Mouse (Mus musculus): ENCODE data around the gene Ski.

Gene Ski

DNA sequence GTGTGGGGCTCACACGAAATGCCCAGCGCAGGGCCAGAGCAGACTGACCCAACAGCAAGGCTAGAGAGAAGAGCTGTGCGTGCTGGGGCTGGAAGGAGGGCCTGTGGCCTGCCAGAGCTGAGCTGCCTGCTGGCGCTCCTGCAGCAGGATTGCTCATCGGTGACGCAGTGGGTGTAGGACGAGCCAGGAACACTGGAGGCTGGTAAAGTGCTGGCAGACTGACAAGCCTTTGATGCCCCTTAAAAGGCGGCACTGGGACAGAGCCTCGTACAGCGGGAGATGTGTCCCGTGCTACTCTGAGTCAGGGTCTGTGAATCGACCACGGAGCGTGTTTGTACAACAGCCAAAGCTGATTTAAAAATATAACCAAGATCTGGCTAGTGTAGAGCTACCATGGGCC, 92.4 kb downstream of the Ski start:
- DNase-seq (ENCODE audit: extremely low read depth, low read depth), result no peak

DNA sequence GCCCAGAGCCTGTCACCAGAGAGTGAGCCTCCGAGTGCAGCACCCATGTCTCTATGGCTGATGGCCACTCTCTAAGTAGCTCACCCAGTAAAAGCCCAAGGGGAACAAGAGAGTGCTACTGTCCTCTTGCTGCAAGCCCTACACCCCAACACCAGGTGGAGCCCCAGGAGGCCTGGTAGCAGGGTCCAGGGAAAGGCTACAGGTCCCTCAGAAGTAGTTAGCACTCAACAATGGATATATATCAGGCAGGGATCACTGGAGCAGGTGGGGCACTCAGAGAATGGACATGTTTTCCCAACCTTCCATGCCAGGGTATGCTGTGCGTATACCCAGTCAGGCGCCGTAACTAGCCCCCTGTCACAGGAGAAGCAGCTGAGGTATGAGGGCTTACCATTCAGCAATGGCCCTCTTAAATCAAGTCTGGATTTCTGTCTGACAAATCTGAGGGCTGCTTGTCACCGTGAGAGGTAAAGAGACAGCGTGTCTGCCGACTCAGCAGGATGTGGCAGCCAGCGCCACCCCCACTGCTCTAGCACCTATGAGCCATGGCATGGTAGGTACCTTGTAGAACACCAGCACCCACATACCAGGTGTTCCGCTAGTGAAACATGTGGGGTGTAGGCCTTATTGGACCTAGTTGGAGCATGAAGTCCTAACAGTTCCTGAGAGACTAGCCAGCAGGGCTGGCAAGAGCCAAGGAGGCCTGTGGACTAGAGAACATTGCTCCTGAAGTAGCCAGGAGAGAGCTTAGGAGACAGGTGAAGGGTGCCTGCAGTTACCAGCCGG, 93.1 kb downstream of the Ski start:
- DNase-seq (ENCODE audit: extremely low read depth, low read depth), result no peak

DNA sequence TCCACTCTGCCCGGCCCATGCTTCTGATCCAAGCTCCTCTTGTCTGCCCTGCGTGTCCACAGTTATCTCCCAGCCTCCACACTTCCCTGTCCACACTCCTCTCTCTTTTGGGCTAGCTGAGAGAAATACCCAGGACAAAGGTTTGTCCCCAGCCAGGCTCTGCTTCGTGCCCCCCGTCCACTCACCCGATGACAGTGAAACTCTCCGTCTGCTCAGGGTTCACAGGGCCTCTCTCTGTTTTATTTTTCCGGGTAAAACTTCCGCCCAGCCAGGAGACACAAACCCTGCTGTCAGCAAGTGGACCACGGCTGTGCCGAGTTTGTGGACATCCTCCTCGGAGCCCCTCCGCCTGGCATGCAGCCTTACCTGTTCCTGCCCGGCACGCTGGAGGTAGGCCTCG, 94.0 kb downstream of the Ski start:
- no peak for DNase-seq (ENCODE audit: extremely low read depth, low read depth)

DNA sequence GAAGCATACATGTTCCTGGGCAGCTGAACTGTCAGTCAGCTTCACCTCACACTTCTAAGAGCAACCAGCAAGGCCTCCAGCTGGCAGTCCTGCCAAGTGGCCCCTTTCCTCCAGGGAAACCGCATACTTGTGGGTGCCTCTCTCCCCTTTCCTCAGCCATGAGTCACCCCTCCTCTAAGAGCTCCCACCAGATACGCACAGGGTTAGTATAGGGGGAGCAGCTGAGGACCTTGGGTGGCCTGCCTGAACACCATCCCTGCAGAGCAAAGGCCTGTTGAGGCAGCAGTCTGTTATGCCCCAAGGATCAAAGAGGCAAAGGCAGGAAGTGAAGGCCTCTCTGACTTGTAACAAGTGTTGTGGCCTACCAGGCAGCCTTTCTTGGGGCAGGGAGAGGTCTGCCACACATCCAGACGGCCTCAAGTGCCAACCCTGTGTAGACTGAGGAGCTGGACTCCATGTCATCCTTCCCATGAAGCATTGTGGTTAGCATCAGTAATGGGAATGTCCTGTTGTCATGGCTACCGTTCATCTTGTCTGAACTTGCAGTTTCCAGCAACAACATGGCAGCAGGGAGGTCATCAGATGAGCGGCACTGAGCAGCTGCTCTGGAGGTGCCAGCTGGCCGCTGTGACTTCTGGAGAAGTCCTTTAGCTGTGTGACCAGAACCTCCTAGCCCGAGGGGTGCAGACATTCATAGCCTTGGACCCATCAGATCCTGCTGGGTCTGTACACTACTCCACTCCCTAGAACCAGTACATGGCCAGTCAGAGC, 95.6 kb downstream of the Ski start:
- DNase-seq (ENCODE audit: extremely low read depth, low read depth), result no peak

DNA sequence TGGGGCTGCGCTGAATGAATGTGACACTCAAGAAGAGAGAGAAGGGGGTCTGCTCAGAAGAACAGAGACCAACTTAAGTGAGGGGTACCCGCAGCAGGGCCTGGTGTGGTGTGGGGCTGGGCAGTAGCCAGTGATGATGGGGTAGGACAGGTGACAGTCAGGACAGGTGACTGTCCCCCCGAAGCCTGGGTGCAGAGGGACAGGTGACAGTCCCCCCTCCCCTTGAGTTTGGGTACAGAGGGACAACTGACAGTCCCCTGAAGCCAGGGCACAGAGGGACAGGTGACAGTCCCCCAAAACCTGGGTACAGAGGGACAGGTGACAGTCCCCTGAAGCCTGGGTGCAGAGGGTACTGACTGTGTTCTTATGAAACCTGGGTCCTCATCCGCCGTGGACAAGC, 96.2 kb downstream of the Ski start:
- no peak for DNase-seq (ENCODE audit: extremely low read depth, low read depth)

DNA sequence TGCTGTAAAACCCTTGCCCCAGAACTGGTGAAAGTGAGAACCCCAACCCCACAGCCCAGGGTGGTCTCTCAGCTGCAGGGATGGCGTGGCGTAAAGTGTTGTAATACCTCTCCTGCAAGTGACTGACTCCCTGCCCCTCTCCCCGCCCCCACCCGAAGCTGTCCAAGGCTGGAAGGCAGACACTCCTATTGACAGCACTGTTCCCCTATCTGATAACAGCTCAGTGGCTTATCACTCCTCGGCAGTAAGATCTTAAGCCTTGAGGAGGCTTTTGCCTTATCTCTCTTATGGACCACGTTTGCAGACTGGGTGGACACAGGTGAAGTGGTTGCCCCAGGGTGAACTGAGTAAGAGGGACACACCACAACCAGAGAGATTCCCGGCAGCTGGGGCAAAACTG, 97.1 kb downstream of the Ski start:
- DNase-seq (ENCODE audit: extremely low read depth, low read depth), result no peak

DNA sequence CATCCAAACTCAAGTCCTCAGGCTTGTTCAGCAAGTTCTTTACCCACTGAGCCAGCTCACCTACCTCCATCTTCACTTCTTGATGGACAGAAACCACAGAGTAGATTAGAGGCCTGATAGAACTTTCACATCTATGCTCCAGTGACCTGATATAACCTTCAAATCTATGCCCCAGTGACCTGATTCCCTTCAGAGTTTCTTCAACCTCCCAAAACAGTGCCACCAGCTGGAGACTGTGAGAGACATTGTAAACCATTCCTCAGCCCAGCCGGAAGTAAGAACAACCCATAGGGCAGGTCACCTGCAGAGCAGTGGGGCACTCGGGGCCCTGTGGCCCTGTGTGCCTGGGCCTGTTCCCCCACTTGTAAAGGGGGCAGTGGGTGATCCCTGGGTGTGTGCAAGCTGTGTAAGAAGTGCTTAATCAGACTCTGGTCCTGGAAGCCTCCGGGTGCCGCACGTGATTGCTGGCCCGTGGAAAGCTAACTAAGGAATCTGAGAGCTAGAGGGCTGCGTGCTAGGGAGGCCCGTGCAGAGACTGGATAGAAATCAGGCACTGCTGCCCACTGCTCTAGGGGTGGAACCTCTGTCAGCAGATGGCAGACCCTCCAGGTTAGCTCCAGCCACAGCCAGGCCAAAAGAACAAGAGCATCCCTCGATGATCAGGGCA, 98.4 kb downstream of the Ski start:
- DNase-seq (ENCODE audit: extremely low read depth, low read depth), result no peak

DNA sequence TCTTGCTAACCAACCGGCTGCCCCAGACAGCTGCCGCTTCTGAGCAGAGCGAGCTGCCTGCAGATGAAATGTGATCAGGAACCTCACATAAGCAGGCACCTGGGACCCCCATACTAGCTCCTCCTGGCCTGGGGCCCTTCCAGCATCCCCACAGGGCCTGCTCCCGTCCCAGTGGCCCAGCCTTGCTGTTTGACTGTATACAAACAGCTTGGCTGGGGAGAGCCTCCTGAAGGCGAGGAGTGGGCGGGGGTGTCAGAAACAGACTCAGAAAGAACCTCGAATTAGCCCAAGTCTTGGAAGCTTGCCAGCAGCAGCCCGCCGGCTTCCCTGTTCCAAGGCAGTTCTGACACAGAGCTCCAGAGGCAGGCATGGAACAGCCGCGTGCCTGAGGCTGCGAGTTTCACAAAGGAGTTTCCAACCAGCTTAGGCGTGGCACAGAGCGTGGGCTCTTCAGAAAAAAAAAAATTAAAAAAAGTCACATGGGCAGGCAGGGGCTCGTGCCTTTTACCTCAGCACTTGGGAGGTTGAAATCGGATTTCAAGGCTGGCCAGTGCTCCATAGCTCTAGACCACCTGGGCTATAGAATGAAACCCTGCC, 99.8 kb downstream of the Ski start:
- peak; percentile 7 for DNase-seq (ENCODE audit: extremely low read depth, low read depth)

DNA sequence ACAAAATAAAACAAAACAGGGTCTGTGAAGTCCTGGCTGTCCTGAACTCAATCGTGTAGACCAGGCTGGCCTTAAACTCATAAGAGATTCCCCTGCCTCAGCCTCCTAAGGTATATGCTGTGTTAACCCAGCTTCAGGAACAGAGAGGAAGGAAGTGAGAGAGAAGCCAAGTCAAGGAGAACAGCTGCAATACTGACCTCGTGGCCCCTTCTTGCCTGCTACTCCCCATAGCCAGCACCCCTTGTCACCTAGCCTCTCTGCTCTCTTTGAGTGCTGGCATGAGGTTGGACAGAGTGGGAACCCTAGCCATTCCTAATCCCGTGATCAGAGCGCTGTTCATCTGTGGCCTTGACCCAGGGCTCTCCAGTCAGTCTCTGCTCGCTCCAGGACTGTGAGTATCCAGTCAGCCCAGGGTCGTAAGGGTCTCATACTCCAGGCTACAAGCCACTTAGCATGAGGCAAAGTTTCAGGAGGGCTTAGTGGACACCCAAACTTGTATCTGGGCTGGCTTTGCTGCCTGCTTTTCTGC, 100.4 kb downstream of the Ski start:
- no peak for DNase-seq (ENCODE audit: extremely low read depth, low read depth)

DNA sequence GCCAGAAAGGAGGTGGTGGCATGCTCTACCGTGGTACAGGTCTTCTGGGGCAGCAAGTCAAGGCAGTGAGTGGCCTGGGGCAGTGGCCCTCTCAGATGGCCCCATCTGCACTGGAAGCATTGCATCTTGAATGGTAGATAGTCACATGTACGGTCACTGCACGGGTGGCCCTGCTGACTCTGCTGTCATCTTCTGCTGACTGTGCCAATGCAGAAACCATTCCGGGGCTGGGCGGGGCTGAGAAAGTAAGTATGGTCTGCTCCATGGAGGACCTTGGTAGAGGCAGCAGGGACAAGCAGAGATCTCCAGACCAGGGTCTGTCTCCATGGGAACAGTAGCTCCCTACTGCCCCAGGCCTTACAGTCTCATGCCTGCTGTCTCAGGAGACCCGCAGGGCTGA, 101.2 kb downstream of the Ski start:
- no peak for DNase-seq (ENCODE audit: extremely low read depth, low read depth)

DNA sequence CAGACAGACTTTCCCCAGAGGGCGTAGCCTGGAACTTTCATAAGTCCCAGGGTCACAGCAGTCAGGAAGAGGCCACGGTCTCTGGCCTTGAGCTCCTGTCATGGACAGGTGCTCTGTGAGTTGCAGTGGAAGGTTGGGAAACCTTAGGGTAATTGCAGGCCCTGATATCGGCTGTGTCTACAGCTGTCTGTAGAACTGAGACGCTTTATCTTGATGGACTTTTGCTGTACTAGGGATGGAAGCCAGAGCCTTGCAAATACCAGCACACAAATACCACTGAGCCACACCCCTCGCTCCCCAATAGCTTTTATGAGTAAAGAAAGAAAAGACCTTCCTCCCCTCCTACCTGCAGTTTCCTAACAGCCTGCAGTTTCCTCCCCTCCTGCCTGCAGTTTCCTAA, 101.8 kb downstream of the Ski start:
- DNase-seq (ENCODE audit: extremely low read depth, low read depth), result no peak

DNA sequence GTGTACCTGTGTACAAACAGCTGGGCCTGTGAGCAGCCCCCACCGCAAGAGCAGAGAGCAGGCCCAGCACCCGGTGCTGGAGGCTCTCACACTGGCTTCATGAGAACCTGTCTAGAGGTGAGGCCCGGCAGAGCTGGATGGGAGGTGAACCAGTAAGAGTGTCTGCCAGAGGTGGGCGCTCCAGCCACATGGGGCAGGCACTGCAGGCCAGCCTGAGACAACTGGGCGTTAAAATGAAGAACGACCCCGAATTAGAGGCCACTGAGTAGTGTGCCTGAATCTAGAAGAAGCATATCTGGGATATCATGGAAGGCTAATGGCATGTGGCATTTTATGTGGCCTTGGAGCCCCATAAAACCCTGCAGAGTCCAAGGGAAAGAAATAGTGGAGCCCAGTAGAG, 102.4 kb downstream of the Ski start:
- no peak for DNase-seq (ENCODE audit: extremely low read depth, low read depth)

DNA sequence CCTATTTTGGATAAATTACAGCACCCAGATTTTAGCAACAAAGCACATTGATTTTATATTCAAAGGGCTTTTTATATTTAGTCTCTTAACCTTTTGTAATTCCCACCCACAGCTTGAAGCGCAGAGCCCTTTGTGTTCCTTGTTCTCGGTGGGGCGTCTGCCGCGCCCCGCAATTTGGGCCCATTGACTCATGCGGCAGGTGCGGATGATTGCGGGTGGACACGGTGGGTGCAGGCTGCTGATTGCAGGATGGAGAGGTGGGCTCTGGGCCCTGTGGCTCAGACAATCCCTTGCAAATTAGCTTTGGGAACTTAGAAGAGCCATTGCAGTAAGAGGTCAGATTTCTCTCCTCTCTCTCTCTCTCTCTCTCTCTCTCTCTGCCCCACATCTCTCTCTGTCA, 104.1 kb downstream of the Ski start:
- DNase-seq (ENCODE audit: extremely low read depth, low read depth), result no peak

DNA sequence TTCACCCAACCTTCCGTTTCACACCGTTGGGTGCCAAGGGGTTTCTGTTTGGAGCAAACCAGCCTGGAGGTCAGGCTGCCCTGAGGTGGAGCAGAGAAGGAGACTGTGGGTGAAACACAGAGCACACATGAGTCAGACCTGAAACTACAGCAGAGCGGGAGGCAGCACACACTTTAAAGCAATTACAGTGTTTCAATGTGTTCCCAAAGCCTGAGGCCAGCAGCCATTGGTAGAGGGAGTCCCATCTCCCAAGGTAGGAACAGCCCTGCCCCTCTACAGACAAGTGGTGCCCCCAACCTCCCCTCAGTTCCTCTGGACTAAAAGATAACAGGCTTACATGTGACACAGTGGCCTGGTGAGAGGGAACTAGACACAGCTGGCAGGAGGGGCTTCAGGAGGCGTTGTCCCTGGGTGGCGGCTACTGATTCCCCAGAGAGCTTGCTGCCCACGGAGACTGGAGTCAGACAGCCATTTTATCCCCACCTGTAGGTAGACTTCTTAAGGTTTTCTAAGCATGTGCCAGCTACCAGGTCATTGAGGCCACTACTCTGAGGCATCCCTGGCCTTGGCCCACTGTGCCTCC, 104.9 kb downstream of the Ski start:
- peak; percentile 81 for DNase-seq (ENCODE audit: extremely low read depth, low read depth)

DNA sequence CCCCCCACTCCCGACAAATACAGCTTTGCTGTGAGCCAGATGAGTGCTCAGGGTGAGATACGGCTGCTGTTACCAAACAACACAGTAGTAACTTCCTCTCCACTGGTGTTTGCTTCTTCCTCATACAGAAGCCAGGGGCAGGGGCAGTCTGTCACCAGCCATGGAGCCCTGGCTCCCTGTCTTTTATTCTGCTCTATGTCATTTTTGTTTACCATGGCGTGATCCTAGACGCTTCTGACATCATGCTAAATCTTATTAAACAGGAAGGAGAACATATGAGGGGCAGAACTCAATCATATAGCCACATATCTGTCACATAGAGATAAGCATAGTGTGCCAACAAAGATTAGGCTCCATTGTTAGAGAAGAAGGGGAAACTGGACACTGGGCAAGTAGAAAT, 105.8 kb downstream of the Ski start:
- DNase-seq (ENCODE audit: extremely low read depth, low read depth), result peak; percentile 71

DNA sequence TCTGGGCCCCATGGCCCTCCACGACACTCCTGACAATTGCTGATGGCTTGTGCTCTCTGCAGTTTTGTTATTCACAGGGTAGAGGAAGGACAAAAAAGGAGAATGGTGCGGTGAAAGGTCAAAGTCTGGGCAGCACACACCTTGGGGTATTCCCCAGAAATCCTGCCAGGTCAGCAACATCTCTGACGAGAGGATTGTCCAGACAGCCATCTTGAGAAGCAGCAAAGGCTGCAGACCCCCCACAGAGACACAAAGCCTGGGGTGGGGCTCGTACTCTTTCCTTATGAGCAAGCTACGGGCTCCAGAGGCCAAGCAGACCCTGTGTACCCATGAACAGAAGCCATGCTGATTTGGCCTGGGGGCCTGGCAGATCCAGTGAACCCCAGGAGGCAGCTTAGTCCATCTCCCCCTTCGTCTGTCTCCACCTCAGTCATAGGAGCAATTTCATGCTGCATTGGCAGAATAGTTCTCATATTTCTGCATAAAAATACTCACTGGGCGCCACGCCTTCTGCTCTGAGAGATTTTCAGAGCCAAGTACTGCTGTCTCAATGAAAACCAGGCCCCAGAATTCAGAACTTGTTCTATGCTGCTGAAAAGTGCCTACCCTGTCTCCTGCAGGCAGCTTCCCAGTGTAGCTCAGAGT, 108.5 kb downstream of the Ski start:
- DNase-seq (ENCODE audit: extremely low read depth, low read depth), result no peak

DNA sequence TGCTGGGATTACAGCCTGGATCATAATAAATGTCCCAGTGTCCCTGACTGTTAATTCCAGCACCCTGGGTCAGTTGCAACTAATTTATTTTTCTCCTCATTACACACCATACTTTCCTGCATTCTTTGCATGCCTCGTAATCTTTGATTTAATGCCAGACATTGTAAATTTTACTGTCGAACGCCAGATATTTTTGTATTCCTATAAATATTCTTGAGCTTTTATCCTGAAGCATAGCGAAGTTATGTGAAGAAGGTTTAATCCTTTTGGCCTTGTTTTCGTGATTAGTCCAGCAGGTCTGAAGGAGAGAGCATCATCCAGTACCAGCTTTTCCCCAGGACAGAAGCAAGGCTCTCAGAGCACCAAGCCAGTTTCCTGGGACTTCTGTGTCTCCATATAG, 112.9 kb downstream of the Ski start:
- no peak for DNase-seq (ENCODE audit: extremely low read depth, low read depth)

DNA sequence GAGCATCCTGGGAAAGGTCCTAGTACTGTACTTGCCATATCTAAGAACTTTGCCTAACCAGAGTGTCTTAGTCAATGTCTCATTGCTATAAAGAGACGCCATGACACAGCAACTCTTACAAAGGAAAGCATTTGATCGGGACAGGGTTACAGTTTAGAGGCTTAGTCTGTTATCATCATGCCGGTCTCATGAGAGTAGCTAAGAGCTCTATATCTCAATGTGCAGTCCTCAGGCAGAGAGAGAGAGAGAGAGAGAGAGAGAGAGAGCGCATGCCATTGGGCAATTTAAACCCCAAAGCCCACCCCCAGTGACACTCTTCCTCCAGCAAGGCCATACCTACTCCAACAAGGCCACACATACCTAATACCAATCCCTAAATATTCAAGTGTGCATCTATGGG, 114.5 kb downstream of the Ski start:
- peak; percentile 33 for DNase-seq (ENCODE audit: extremely low read depth, low read depth)
